Mouse (Mus musculus) cerebellum, adult 11 months (tissue): ENCODE data around the gene Nfyb.

Experiments
- DNase-seq: peaks from one replicate; pipeline ENCODE4 v3.0.0; 2022

The Nfyb gene

GRCm38 (mm10) chr10:82778791-82779549 is 15.0 kb upstream of the Nfyb start:
- DNase-seq = no peak

- DNase-seq = no peak
Observed at GRCm38 (mm10) chr10:82777886-82778285, 13.9 kb upstream of the Nfyb start.

- no peak for DNase-seq
Observed at GRCm38 (mm10) chr10:82777075-82777474, 13.1 kb upstream of the Nfyb start.

GRCm38 (mm10) chr10:82774841-82775240 is 10.9 kb upstream of the Nfyb start:
- DNase-seq = no peak

- no peak for DNase-seq
Observed at GRCm38 (mm10) chr10:82771595-82772170, 7.7 kb upstream of the Nfyb start.

- no peak for DNase-seq
Observed at GRCm38 (mm10) chr10:82770713-82771112, 6.8 kb upstream of the Nfyb start.

- DNase-seq = no peak
Observed at GRCm38 (mm10) chr10:82768901-82769300, 5.0 kb upstream of the Nfyb start.

- DNase-seq = peak; percentile 56
Observed at GRCm38 (mm10) chr10:82762756-82763681, 925 bp downstream of the Nfyb start.

- no peak for DNase-seq
Observed at GRCm38 (mm10) chr10:82761037-82761811, 2.7 kb downstream of the Nfyb start.

GRCm38 (mm10) chr10:82759706-82760105 is 4.2 kb downstream of the Nfyb start:
- DNase-seq = no peak

- DNase-seq = no peak
Observed at GRCm38 (mm10) chr10:82758878-82759277, 5.1 kb downstream of the Nfyb start.

- DNase-seq = no peak
Observed at GRCm38 (mm10) chr10:82758368-82758767, 5.6 kb downstream of the Nfyb start.

- no peak for DNase-seq
Observed at GRCm38 (mm10) chr10:82757341-82757740, 6.6 kb downstream of the Nfyb start.

- no peak for DNase-seq
Observed at GRCm38 (mm10) chr10:82756466-82756865, 7.5 kb downstream of the Nfyb start.

GRCm38 (mm10) chr10:82755213-82755890 is 8.6 kb downstream of the Nfyb start:
- no peak for DNase-seq

GRCm38 (mm10) chr10:82754642-82755041 is 9.3 kb downstream of the Nfyb start:
- DNase-seq = no peak

- DNase-seq = no peak
Observed at GRCm38 (mm10) chr10:82752921-82753320, 11.0 kb downstream of the Nfyb start.

- DNase-seq = no peak
Observed at GRCm38 (mm10) chr10:82750778-82751177, 13.2 kb downstream of the Nfyb start.

GRCm38 (mm10) chr10:82746988-82747850 is 16.7 kb downstream of the Nfyb start:
- DNase-seq = no peak

- no peak for DNase-seq
Observed at GRCm38 (mm10) chr10:82745301-82745700, 18.6 kb downstream of the Nfyb start.

GRCm38 (mm10) chr10:82744296-82744695 is 19.6 kb downstream of the Nfyb start:
- DNase-seq = no peak
